Mouse (Mus musculus) liver, postnatal 0 days (tissue): ENCODE data around the gene Ptprb. TPM values are rescaled to one million over a fixed set of nuclear protein-coding genes. Genes with fewer than 3 reads are reported as not detected.

Source experiments
- ATAC-seq: fragments of 200-750 bp; cut with Nextera tagmentation; 2 replicates; pipeline ENCODE4 v1.8.0; 2017; ENCODE audit warnings: mild to moderate bottlenecking, moderate library complexity
- DNase-seq: peaks from one replicate; pipeline ENCODE4 v3.0.0-alpha.2; 2016
- H3K27ac ChIP-seq: fragments of 300-500 bp; sonication (generic); 2 replicates; pipeline ENCODE4 v1.5.1; 2014; ENCODE audit warnings: antibody characterized with exemption, moderate library complexity, mild to moderate bottlenecking, low read depth
- H3K27me3 ChIP-seq: fragments of 300-500 bp; sonication (generic); 2 replicates; pipeline ENCODE4 v1.6.1; 2014; ENCODE audit warnings: low read length, control low read depth, mixed read lengths; ENCODE audit not compliant: insufficient read depth
- H3K36me3 ChIP-seq: fragments of 300-500 bp; sonication (generic); replicated peaks from 2 replicates; pipeline ENCODE4 v1.6.1; 2014; ENCODE audit warnings: mild to moderate bottlenecking, control low read depth, low read length, moderate library complexity, mixed read lengths; ENCODE audit not compliant: insufficient read depth
- H3K4me1 ChIP-seq: fragments of 300-500 bp; sonication (generic); 2 replicates; pipeline ENCODE4 v1.6.1; 2014; ENCODE audit warnings: antibody characterized with exemption, mild to moderate bottlenecking, control low read depth; ENCODE audit not compliant: insufficient read depth
- H3K4me2 ChIP-seq: fragments of 300-500 bp; sonication (generic); 2 replicates; pipeline ENCODE4 v1.6.1; 2014; ENCODE audit warnings: low read depth, mild to moderate bottlenecking, low read length, moderate library complexity, mixed read lengths
- H3K4me3 ChIP-seq: fragments of 300-500 bp; sonication (generic); 2 replicates; pipeline ENCODE4 v1.5.1; 2014; ENCODE audit warnings: low read depth, low read length
- H3K9ac ChIP-seq: fragments of 300-500 bp; sonication (generic); replicated peaks from 2 replicates; pipeline ENCODE4 v1.6.1; 2014; ENCODE audit warnings: mild to moderate bottlenecking, moderate library complexity
- H3K9me3 ChIP-seq: fragments of 300-500 bp; sonication (generic); 2 replicates; pipeline ENCODE4 v1.6.1; 2016; ENCODE audit warnings: mild to moderate bottlenecking, control low read depth, low read length, mixed read lengths
- CTCF ChIP-seq: sonication (generic); IDR thresholded peaks from 2 replicates; pipeline ENCODE4 v1.5.1; 2016; ENCODE audit warnings: antibody characterized with exemption, low read depth
- EP300 ChIP-seq: IDR thresholded peaks from 2 replicates; pipeline ENCODE4 v1.6.1; 2016; ENCODE audit warnings: antibody characterized with exemption, low read depth, mild to moderate bottlenecking
- WGBS: fragments of 180-500 bp; shearing (Covaris S2); extraction: QIAGEN DNeasy Blood & Tissue Kit; methylation state at CpG from one replicate; pipeline ENCODE4 v1.1.7; 2014; ENCODE audit not compliant: insufficient replicate concordance; 5-methylcytosine and 5-hydroxymethylcytosine counted together
- polyA plus RNA-seq: library from polyadenylated mRNA; unstranded; fragments of >200 nt; fragmentation: Nextera tagmentation; extraction: Ambion mirVana; gene quantifications from 2 replicates; pipeline ENCODE4 v1.2.1, GENCODE M21; 2015

Gene Ptprb
- polyA plus RNA-seq, 1 experiment from 2014 or later, result 3.1 TPM

DNA sequence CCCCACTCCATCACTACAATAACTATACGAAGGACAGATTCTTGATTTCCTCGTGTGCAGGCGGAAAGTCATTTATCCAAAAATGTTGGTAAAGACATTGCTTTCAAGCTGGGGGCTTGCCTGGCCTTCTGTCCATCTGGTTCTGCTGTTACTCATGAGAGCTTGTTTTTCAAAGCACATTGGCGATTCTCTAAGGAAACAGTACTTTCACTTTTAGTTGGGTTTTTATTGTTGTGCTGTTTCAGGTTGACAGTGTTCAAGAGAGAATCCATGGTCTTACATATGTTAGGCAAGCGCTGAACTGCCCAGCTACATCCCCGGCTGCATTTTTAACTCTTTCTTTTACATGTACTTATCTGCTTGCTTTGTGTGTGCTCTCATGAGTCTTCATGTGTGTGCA is 73.7 kb downstream of the Ptprb start:
- Histone ChIP-seq H3K27me3 (no peaks in the 10 kb centered on the region), H3K4me1 (no peaks in the 10 kb centered on the region), H3K4me3 (no peak overlapping the region), H3K9me3 (no peaks in the 10 kb centered on the region), H3K36me3 (no peaks in the 10 kb centered on the region), H3K9ac (no peak overlapping the region), H3K4me2 (no peak overlapping the region), H3K27ac (no peak overlapping the region)
- no peak for DNase-seq
- TF ChIP-seq EP300, result no peak
- TF ChIP-seq CTCF, result no peak
- 87% methylated on average over 6 of the region's 6 CpGs for WGBS
- ATAC-seq, result no peak

- Histone ChIP-seq H3K27me3 (no peaks in the 10 kb centered on the region), H3K9ac (no peak overlapping the region), H3K36me3 (no peaks in the 10 kb centered on the region), H3K9me3 (no peaks in the 10 kb centered on the region), H3K27ac (no peak overlapping the region), H3K4me1 (no peaks in the 10 kb centered on the region), H3K4me2 (no peak overlapping the region), H3K4me3 (no peak overlapping the region)
- 58% methylated on average over 13 of the region's 13 CpGs for WGBS
- no peak for TF ChIP-seq EP300
- no peak for TF ChIP-seq CTCF
- DNase-seq, result no peak
- ATAC-seq, result no peak
Observed at GRCm38 (mm10) chr10:116350532-116350931, 75.2 kb downstream of the Ptprb start.

DNA sequence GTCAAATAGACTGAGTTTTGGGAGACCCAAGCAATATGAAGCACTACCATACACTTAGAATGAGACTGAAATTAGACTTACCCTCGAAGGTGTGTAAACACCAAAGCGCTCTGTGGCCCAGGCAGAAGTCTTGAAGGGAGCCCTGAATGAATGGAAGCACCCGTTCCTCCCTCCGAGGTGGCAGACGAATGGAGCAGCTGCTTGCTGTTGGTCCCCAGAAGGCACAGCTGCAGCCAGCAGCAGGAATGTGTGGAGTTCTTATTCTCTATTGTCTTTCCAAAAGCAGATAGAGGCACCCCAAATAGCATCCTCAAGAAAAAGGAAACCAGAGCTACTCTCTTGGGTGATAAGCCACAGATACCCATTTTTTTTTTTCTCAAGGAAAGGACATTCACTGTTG is 79.0 kb downstream of the Ptprb start:
- Histone ChIP-seq H3K27me3 (no peaks in the 10 kb centered on the region), H3K4me1 (no peaks in the 10 kb centered on the region), H3K36me3 (no peaks in the 10 kb centered on the region), H3K9me3 (no peaks in the 10 kb centered on the region), H3K9ac (no peak overlapping the region), H3K4me2 (no peak overlapping the region), H3K27ac (no peak overlapping the region), H3K4me3 (no peak overlapping the region)
- DNase-seq (no peak), ATAC-seq (no peak)
- WGBS, result 71% methylated on average over 5 of the region's 5 CpGs
- TF ChIP-seq EP300 (no peak), CTCF (no peak)

GRCm38 (mm10) chr10:116362181-116362580 is 86.9 kb downstream of the Ptprb start:
- 90% methylated on average over 6 of the region's 6 CpGs for WGBS
- Histone ChIP-seq H3K4me3 (no peak overlapping the region), H3K36me3 (no peaks in the 10 kb centered on the region), H3K4me2 (no peak overlapping the region), H3K27ac (no peak overlapping the region), H3K4me1 (no peaks in the 10 kb centered on the region), H3K9ac (no peak overlapping the region), H3K27me3 (no peaks in the 10 kb centered on the region), H3K9me3 (no peaks in the 10 kb centered on the region)
- no peak for TF ChIP-seq EP300
- no peak for TF ChIP-seq CTCF
- ATAC-seq (no peak), DNase-seq (no peak)

- no peaks in the 10 kb centered on the region for H3K4me1 ChIP-seq
- H3K4me2 ChIP-seq, result no peak overlapping the region
- no peak overlapping the region for H3K9ac ChIP-seq
- no peak overlapping the region for H3K4me3 ChIP-seq
- TF ChIP-seq EP300, result no peak
- no peak for TF ChIP-seq CTCF
- H3K27ac ChIP-seq, result no peak overlapping the region
- DNase-seq (no peak), ATAC-seq (no peak)
- WGBS, result 80% methylated on average over 8 of the region's 8 CpGs
- H3K27me3 ChIP-seq, result no peaks in the 10 kb centered on the region
- H3K9me3 ChIP-seq, result no peaks in the 10 kb centered on the region
- no peaks in the 10 kb centered on the region for H3K36me3 ChIP-seq
Observed at GRCm38 (mm10) chr10:116362645-116363044, 87.3 kb downstream of the Ptprb start.

DNA sequence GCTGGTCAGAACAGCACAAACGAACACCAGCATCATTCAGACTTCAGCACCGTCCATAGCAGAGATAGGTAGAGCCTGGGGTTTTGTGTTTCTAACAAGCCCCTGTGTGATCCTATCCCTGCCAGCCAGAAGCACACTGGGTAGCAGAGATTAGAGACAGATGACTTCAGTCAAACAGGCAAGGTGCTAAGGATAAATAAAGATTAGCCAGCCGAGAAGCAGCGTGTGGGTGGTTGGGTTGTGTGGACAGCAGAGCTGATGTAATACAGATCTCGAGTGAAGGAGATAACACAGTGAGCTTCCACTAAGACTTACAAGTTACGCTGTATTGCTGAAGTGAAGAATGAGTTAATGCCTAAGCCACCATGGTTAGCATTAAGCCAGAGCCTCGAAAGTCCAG is 89.4 kb downstream of the Ptprb start:
- 36% methylated on average over 7 of the region's 7 CpGs for WGBS
- no peaks in the 10 kb centered on the region for H3K4me1 ChIP-seq
- TF ChIP-seq CTCF, result no peak
- H3K9ac ChIP-seq, result no peak overlapping the region
- H3K36me3 ChIP-seq, result no peaks in the 10 kb centered on the region
- no peaks in the 10 kb centered on the region for H3K9me3 ChIP-seq
- DNase-seq (no peak), ATAC-seq (no peak)
- no peak overlapping the region for H3K27ac ChIP-seq
- no peak overlapping the region for H3K4me3 ChIP-seq
- no peak overlapping the region for H3K4me2 ChIP-seq
- H3K27me3 ChIP-seq, result no peaks in the 10 kb centered on the region

- Histone ChIP-seq H3K9me3 (no peaks in the 10 kb centered on the region), H3K4me2 (no peak overlapping the region), H3K4me3 (no peak overlapping the region), H3K27me3 (no peaks in the 10 kb centered on the region), H3K36me3 (no peaks in the 10 kb centered on the region), H3K4me1 (no peaks in the 10 kb centered on the region), H3K9ac (no peak overlapping the region), H3K27ac (no peak overlapping the region)
- no peak for DNase-seq
- TF ChIP-seq CTCF (no peak), EP300 (no peak)
- WGBS, result 75% methylated on average over 6 of the region's 6 CpGs
- no peak for ATAC-seq
Observed at GRCm38 (mm10) chr10:116370991-116371725, 95.8 kb downstream of the Ptprb start.
